Mouse (Mus musculus): ENCODE measurements around the gene Ppm1k. TPM values are rescaled to one million over a fixed set of nuclear protein-coding genes. Genes with fewer than 3 reads are reported as not detected.
"Not testable (repeated sequence)": the region's sequence is repeated elsewhere in the genome, so short reads cannot be mapped to it uniquely, and the experiment has no call there.

The Ppm1k gene
- total RNA-seq (2021): 10 to 100 TPM; 11.2 to 14.1 TPM
- long read RNA-seq, experiment 1, partial matches to known transcripts: 0 of 1 reads
- long read RNA-seq, experiment 1, other reads (novel, unspliced or antisense): 1 of 1 reads
- long read RNA-seq, experiment 2, partial matches to known transcripts: 0 of 2 reads
- long read RNA-seq, experiment 2, other reads (novel, unspliced or antisense): 2 of 2 reads

DNA sequence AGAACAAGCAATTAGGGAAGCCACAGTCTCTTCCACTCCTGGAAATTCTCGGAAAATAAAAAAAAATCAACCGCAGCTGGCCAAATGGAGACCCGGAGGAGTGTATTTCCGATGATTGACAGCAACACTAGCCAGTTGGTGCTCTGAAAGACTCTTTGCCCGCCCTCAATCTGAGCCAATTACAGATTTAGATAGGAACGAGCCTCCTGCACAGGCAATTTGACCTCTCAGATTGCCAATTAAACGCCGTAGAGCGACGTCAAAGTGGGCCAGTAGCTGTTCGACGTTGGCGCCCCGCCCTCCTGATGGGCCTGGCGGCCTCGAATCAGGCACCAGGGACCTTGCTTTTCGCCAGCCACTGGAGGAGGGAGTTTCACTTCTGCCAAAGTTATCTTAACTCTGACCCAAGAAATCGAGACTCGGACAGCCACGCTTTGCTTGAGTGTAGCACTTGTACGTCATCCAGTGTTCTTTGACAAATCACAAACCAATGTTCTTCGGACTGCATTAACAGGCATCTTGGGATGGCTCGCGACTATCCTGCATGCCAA, at the start of gene Ppm1k:
Gene Ppm1k, minus strand, starts transcription at position 83 of the 551 bp plus-strand sequence.
- peak; percentile 99 for DNase-seq

DNA sequence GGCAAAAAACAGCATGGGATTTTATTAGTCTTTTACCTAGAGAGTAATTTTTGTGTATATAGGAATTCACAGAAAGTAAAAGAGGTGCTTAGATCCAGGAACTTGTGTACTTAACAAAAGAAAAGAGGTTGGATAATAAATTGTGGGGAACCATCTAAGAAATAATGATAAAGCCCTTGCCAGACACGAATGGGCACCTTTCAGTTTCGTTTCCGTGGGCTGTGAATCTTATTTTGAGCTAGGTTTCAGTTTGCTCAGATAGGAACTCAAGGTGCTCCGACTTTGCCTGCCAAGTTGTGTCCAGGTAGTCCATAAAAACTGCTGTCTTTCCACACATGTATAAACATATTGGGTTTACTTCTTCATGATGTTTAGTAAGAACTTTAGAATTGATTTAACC, 47.1 kb upstream of the Ppm1k start:
- no peak for DNase-seq

DNA sequence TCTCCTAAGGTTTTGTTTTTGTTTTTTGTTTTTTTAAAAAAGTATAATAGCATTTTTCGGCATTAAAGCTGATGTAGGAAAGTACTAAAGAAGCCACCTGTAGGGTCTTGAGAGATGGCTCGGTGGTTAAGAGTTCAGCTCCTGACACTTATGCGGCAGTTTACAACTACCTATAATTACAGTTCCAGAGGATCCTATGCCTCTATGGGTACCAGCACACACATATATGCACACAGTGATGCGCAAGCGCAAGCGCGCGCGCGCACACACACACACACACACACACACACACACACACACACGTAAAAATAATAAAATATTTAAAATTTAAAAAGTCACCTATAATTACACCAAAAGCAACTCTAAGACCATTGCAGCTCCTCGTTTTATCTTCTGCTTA, 46.3 kb upstream of the Ppm1k start:
- no peak for DNase-seq

DNA sequence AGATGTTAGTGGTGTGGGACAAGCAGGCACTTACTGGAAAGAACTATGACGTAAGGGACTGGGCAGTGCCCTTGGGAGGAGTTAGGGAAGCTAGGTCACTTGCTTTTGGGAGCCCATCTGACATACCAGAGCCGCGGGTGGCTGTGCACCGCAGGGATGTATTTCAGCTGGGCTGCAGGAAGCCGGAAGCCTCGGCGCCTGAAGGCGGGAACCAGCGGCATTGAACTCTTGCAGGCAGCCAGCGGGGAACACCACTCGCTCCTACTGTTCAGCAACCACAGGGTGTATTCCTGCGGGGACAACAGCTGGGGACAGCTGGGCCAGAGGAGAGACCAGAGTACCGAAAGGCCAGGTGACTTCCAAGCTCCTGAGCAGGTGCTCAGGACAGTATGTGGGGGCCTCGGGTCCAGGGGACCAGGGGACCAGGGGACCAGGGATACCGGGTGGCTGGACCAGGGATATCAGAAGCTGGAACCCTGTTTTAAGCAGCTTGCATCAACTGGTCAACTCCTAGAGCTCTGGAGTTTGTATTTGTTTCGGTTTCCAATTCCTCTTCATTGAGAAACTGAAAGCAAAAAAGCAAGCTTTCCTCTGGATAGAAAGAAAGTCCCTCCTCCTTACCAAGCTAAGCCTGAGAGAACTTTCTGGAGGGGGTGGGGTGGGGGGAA, 45.7 kb upstream of the Ppm1k start, which contains the start of gene Herc6:
Gene Herc6, plus strand, starts transcription at position 120 of the 668 bp plus-strand sequence.
- DNase-seq: peak; percentile 64

DNA sequence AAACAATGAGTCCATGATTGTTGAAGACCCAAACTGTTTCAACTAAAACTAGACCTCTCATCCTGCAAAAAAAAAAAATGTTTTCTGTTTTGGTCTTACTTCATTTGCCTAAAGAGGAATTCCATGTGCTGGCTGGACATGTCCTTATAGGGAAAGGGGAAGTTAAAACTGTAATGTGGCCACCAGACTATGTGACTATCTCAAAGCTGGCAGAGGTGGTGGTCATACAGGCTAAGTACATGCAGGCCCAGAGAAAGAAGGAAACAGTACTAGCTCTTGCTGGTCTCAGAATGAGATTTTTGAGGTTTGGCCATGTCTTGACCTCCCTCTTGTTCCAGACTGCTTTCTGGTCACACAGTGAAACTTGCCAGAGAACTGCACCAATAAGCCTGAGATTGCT, 36.3 kb upstream of the Ppm1k start:
- no peak for DNase-seq

DNA sequence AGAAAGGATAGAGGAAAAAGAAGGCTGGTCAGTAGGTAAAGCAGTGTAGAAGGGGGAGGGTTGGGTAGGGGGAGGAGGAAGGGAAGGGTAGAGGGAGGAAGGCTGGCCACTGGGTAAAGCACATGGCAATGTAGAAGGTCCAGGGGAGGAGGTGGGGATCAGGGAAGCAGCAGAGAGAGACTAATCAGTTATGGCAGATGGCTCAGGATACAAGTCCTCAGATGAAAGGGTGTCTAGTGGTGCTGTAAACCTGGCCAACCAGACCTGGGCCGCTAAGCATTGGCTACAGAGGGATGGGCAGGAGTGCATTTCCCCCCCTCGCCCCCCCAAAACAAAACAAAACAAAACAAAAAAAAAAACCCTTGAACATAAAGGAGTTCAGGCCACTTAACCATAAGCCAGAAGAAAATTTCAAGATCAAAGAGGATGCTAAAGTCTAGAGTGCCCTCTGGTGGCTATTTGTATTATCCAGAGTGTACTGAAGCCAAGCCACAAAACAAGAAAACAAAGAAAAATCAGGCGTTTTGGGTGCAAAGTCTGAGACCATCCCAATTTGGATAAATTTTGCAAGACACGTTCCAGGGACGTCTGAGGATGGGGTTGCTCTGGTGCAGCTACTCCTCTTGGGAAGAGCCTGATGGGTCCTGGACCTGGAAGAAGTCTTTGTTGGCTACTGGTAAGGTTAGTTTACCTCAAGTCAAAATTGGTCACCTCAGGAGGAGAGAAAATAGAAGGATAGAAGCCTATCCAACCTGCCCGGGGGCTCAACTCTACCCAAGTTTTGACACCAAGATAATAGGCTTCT, 35.1 kb upstream of the Ppm1k start:
- DNase-seq: no peak

DNA sequence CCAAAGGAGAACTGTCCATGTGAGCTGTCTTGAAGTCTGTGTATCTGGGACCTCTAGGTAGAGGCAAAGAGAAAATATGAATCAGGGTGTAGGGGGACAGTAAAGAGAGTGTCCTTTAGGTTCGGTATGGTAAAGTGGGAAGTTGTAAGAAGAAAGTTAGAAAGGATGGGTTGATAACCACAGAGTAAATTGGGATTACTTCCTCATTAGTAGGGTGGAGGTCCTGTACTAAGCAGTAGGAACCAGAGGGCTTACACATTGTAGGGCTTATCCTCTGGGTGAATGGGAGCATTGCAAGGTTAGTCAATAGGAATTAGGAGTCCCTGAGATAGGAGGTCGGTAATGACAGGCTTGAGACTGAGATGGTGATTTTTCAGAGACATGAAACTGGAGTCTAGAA, 32.4 kb upstream of the Ppm1k start:
- DNase-seq: no peak

DNA sequence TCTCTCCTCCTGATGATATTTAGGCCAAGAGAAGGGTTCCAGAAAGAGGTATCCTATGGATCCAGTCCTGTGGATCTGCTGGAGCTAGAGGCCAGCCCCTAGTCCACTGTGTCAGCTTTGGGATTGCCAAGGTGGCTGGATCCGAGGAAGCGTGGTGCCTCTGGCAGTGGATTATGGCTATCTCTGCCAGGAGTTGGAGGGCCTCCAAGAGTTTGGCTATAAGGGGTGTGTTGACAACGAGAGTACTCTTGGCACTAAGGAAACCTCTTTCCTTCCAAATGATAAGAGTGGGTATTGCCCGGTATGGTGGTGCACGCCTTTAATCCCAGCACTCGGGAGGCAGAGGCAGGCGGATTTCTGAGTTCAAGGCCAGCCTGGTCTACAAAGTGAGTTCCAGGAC, 30.2 kb upstream of the Ppm1k start:
- no peak for DNase-seq

DNA sequence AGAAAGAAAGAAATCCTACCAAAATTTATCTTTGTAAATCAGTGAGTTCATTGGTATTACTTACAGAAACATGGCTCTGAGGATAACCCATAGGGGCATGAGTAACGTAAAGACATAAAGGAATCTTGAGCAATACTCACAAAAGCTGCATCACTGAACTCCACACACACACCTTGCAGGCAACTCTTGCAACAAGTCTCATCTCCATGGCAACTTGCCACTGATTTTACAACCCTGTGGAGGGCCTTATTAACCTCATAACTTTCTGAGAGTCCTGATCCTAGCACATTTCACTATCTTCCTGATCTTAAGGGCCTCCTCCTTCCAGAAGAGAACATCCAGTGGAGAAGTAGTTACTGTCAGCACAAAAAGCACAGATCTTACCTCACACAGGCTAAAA, 28.2 kb upstream of the Ppm1k start:
- no peak for DNase-seq

DNA sequence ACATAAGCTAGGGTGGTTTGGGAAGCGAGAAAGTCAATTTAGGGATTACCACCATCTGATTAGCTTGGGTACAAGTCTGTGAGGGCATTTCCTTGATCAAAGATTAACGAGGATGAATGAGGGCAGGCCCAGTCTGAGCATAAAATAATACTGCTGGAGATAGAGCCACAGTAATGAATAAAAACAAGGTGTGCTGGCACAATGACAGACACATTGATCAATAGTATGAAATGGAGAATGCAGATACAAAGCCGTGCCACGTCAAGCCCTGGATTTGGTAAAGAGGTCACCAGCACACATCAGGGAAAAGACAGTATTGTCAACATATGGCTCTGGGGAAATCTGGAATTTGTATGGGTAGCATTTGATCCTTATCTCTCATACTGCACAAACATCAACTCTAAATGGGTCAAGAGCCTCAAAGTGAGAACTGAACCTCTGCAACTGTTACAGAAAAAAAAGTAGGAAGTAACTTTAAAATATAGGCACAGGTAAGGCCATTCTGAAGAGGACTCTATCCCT, 22.6 kb upstream of the Ppm1k start:
- no peak for DNase-seq

DNA sequence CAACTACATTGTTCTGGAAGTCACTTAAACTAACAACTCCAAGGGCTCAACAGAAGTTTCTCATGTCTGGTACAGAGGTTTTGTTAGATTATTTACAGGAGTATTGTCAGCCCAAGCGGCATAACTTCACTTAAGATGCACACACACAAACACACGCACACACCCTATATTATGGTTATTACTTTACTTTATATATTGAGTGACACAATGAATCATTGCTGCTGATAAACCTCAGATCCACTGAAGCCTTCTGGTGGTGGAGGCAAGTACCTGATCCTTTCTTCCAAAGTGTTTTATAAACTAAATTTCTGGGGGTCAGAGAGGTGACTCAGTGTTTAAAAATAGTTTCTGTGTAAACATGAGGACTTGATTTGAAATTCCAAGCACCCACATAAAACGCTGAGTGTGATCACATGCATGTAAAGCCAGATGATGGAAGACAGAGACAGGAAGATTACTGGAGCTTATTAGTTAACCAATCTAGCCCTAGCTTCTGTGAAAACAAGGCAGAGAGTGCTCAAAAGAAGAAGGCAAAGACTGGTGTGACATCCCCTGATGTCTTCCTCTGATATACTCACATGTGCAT, 16.0 kb upstream of the Ppm1k start:
- no peak for DNase-seq

DNA sequence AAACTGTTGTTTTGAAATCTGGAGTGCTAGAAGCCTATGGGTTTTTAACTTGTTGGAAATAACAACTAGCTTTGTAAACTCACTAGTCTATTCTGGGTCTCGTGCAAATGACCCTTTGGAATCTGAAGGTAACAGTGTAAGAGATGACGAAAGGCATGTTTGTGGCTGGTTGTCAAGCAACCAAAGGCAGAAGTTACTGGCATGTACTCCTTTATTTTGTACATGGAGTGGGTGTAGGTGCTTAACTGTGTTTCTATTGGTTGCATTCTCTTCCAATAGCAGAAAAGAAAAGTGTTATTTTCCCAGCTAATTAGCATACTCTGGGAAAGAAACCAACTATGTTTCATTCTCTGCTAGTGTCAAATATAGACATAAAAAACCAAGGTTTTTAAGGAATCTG, 9.6 kb upstream of the Ppm1k start:
- no peak for DNase-seq

DNA sequence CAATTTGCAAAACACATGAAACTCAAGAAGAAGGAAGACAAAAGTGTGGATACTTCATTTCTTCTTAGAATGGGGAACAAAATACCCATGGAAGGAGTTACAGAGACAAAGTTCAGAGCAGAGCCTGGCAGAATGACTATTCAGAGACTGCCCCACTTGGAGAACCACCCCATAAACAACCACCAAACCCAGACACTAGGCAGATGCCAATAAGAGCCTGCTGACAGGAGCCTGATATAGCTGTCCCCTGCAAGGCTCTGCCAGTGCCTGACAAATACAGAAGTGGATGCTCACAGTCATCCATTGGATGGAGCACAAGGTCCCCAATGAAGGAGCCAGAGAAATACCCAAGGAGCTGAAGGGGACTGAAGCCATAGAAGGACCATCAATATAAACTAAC, 8.3 kb upstream of the Ppm1k start:
- DNase-seq: not testable (repeated sequence)

DNA sequence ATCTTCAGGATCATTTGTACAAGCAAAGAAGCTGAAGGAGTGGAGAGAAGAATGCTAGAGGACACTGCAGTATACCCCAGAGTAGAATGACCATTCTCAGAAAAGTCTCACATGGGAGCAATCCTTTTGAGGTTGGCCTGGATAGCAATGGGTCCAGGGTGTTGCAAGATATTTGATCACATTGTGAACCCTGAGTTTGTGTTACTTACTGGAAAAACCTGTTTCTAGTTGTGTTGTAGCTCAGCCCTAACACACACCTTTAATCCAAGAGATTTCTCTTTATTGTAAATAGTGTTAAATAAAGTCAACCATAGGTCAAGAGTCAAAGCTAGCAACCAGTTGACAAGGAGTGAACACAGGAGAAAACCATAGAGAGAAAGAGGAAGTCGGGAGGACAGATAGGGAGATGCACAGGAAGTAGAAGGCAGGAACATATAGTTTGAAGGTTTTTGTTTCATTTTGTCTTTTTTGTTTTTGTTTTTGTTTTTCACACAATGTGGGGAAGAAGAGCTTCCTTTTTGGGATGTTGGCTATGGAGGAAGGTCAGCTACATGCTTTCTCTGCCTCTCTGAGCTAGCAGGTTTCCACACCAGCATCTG, 6.6 kb upstream of the Ppm1k start:
- DNase-seq: no peak

DNA sequence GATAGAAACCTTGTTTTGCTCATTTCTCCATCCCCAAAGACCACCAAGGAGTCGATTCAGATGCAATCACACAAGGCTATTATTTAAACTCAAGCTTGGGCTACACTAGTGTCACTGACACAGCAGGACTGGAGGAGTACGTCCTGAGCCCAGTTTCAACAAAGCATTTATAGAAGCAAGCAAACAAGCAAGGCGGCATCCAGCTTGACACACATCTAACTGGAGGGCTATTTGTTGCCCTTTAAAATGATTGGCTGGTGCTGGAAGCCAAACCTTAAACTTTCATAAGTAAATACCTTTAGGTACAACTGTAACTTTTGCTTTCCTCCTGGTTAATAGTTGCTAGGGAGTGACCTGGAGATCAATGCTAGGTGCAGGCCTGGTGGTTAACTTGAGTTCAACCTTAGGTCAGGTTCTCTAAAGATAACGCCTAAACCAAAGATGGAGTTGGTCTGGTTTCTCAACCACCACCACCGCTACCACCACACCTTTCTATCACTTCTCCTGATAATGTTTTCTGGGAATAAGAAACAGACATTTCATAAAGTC, 5.8 kb upstream of the Ppm1k start:
- no peak for DNase-seq

DNA sequence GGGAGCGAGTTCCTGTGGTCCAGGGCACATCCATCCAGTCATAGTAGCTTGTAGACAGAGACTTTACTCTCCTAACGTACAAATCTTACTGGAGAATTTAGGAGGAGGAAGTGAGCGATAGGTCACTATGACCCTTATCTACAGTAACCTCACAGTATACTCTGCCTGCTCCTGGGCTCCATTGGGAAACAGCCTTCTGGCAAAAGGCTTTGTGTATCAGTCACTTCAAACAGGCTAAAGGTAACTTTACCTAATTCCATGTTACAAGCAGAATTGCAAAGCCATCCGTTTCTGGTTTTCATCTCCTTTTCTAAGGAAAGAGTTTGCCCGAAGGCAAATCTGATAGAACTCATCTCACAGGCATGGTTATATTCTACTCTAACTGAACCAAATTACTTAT, 2.6 kb upstream of the Ppm1k start:
- DNase-seq: no peak

DNA sequence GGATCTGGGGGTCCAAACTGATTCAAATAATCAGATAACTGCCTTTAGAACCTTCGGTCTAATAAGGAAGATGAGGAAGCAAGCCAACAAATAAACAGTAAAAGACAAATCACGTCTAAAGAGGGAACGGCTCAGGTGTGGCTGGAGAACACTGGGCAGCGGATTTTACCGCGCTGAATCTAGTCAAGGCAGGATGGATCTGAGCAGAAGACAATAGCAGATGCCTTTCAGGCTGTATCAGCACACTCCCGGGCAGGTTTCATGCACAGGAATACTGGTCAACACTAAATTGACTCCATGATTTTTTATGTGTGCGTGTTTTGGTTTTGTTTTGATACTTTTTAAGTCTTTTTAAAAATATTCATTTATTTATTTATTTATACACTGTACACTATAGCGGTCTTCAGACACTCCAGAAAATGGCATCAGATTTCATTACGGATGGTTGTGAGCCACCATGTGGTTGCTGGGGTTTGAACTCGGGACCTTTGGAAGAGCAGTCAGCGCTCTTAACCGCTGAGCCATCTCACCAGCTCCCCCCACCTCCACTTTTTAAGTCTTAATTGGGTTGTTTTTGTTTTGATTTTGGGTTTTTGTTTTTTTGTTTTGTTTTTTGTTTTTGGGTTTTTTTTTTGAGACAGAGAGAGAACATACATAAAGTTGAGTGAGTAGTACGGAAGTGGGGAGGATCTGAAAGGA, 852 bp upstream of the Ppm1k start:
- DNase-seq: no peak

DNA sequence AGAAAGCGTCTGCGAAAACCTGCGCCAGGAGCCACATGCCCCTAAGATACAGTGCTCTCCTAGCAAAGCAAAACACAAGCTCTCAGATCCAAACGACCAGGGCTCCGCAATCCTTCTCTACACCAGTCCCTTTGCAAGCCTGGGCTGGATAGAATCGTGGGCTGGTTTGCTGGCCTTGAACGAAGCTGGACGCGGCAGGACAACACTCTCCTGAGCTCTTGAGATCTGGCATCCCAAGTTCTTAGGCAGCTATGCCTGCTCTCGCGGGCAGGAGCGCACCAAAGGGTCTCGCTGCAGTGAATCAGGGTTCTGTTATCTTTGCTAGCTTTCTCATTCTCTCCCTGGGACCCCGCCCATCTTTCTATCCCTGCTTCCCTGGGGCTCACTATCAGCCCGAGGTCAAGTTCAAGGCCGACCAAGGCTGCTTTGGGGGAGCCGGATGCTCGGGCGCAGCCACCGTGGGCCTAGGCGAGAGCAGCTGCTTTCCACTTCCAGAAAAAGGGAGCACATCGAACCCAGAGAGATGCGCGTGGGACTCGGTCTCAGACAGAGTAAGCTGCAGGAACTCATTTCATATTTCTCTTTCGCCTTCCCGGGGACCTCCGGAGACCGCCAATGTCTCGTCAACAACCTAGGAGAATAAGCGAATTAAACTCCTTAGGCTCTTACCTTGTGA, 519 bp downstream of the Ppm1k start:
- DNase-seq: peak; percentile 18

DNA sequence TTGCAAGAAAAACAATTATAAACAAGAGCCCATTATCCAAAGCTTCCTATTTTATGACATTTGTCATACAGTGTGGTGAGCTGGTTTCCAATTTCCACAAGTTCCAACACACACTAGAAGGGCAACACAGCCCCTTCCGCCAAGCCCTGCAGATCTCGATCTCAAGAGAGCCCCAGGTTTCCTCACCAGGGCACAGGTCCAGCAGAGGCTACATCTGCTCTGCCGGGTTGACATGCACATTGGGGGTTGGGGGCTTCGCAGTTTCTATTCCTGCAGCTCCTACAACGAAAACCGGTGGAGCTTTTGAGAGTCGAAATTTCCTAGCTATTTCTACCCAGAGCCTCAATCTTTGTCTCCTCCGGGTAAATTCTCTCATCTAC, 1.0 kb downstream of the Ppm1k start:
- no peak for DNase-seq

DNA sequence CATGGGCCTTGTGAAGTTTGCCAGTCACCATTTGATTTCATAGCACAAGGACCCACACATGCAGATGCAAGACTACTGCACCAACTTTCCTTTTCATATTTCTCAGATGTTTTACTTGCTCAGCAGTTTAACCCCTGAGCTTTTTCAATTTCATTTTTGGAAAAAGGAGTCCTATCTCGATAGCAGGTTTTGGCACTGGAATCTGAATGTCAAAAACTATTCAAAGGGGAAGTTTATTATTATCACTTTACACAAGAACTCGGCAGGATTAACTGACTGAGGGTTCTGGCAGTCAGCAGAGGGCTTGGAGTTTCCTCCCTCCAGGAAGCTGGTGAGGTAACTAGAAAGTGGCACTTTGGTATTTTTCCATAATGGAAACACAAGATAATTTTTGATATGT, 1.9 kb downstream of the Ppm1k start:
- no peak for DNase-seq

DNA sequence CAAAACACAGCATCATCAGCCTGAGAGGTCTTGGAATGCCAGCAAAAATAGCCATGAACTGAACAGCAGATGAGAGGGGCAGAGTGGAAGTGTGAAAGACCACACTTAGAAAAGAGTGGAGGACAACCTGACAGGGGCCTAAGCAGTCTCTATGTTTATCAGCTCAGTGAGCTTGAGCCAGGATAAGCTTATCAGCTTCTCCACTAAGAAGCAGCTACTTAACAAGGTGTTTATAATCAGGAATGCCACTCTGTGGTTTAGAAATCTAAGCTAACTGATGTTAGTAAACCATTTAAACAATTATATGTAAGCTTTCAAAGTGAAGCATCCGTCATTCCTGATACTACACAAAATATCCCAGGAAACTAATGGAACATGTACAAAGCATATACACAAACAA, 3.2 kb downstream of the Ppm1k start:
- no peak for DNase-seq

Data from gastrocnemius, postnatal 25 days (tissue).